Mouse (Mus musculus) layer of hippocampus, postnatal 10 days (tissue): ENCODE data around the gene Rpusd2. TPM values are rescaled to one million over a fixed set of nuclear protein-coding genes. Genes with fewer than 3 reads are reported as not detected.

Experiments
- DNase-seq, 2 experiments: peaks; one replicate each; pipeline ENCODE4 v3.0.0; 2021; ENCODE audit warnings: low spot score in 2 of 2
- total RNA-seq, 2 experiments: library from RNA; stranded (reverse); gene quantifications; 2 replicates each; pipeline ENCODE4 v1.2.3; 2021

The Rpusd2 gene
- total RNA-seq, 2 experiments from 2014 or later = 6.2 to 6.5 TPM

DNA sequence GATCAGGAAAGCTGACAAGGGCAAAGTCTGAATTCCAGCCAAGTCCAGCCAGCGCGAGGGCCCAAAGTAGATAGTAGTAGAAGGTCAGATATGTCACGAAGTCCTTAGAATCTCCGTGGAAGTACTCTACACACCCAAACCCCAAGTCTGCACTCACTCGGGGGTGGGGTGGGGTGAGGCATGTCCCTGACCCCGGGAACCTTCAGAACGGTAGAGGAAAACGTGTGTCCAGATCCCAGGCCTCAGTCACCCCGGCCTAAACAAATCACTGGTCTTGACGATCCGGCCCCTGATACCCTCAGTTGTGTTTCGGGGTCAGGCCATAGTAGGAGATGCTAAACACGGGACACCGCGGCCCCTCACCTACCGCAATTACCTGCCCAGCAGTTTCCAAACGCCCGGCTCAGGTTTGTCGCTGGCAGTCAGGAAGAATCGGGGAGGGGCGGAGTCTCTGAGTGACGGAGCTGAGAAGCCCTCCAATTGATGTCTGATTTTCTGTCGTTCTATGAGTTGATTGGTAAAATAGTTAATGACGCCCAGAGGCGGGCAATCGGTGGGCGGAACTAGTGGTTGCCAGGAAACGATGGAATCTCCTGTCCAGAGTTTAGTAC lies 5.5 kb upstream of the Rpusd2 start, which contains the start of gene Ccdc32:
Ccdc32 (minus strand) TSS at position 453 of the 611 bp plus-strand sequence.
- peak; percentile 91 to 92 for DNase-seq

DNA sequence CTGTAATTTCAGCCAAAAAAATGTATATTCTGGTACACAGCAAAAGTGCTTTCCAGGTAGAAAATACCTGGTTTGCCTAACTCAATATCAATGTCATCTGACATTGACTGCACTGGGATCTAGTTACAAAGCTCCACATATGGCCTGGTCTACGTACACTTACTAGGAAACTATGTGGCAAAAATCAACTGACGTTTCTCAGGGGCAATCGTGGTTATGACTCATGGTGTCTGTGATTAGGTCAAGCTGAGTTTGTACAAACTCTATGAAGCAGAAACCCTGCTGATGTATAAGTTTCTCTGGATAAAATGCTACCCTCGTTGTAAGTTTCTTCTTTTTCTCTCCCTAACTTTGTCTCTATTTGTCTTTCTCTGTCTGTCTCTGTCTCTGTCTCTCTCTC lies 2.4 kb upstream of the Rpusd2 start:
- DNase-seq = no peak

DNA sequence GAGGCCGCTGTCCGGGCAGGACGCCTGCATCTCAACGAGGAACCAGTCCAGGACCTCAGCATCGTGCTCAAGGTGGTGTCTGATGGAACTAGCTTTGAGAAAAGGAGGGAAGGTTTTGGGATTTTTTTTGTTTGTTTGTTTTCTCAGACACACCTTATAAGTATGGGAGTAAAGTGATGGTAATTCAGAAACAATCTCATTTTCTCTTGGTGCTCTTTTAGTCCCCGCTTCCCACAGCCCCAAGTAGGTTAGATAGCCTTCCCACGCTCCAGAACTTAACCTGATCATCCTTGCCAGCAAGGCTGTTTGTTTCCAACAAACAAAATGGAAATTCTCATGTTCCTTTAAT lies 781 bp downstream of the Rpusd2 start:
- no peak for DNase-seq

DNA sequence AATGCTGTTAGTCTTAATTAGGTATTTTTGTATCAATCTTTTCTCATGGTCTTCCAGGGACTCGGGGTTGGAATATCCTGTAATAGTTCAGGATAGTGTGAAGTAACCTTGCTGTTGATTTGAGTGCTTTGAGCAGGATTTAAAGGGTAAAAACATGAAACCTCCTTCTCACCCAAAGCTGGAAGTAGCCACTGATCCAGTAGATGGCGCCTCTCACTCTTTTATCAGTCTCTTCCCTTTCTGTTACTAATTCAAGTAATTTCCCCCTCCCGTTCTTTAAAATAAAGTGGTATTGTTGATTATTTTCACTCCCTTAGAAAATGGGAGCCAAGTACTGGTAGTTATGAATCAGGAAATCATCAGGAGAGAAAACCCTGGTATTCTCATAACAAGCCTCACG lies 6.3 kb downstream of the Rpusd2 start:
- DNase-seq = peak; percentile 48 to 51

DNA sequence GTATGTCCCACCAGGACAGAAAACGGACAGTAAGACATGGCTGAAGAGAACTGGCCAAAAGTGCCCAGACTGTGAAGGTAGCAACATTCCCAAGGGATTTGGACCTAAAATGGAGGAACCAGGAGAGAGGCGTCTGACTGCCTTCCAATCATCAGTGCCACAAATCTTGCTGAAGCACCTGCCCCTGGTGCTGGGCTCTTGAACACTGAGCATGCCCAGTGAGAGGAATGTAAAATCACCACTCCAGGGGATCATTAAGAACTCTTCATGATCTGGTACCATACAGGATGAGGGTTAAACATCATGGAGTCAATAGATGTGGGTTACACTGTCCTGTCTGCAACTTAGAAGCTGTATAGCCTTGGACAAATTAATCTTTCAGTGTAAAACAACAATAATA lies 10.6 kb downstream of the Rpusd2 start:
- DNase-seq = no peak

DNA sequence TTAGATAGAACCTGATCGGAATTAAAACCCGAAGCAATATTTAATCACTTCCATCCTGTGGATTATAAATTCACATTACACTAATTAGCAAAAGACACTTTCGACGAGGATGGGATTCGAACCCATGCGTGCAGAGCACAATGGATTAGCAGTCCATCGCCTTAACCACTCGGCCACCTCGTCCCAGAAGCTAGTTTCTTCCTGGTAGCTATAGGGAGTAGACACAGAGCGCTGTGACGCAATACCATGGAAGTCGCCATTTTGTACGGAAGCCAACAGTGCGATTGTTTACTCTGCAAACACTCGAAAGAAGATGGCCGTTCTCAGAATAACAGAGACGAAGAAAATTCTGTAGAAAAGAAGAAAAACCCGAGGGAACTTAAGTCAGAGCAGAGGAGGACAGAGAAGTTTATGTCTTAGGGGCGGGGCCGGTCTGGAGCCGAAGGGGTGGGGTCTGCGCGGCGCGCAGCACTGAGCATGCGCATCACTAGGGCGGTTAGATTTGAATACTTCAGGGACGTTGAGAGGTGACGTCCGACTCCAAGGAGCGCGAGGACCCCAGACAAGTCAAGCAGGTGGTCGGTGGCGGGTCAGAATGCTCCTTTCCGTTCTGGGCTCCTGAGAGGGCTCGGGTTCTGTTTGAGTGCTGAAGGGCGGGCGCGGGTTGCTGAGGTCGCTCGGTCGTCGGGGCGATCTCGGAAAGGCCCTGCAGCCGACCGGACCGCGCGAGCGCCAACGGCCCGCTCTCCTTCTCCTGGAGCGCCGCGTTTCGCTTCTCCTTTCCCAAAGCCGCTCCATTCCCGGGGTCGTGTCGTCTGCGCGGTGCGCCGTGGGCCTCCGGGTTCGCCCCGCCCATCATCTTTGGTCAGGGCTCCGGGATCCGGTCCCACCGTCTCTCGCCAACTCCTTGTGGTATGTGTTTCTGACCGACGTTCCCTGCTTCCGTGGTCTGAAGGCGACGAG lies 12.3 kb downstream of the Rpusd2 start, which contains the start of gene Knl1:
Knl1 (plus strand) TSS at position 471 of the 963 bp plus-strand sequence.
- peak; percentile 99 to 100 for DNase-seq

DNA sequence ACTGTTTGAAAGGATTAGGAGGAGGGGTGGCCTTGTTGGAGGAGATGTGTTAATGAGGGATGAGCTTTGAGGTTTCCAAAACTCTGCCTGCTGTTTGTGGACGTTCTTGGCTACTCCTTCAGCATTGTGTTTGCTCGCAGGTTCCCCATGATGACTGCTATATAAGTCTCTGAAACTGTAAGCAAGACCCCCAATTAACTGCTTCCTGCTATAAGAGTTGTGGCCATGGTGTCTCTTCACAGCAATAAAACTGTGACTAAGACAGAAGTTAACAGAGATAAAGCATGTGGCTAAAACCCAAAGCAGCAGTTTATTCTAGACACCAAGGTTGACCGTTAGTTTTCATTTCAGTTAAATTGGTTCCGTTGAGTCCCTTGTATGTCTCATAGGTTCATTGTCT lies 13.3 kb downstream of the Rpusd2 start:
- no peak for DNase-seq

DNA sequence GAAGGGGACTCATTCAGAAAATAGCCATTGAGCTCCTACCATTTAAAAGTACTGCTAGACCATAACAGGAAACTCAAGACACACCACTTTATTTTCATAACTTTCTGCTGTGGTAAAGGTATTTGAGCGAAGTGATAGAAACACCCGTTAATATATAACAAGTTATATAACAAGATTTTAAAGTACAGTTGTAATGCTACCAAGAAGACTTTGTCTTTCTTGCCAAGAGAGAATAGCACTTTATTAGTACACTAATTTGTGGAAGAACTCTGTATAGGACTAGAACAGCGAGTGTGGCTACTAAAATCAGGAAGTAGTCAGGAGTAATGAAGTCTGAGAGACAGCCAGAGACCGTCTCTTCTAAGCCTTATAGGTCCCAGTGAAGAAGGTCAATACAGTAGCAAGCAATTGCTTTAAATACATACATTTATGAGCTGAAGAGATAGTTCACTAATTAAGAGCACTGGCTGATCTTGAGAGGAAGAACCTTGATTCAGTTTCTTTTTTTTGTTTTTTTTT lies 15.6 kb downstream of the Rpusd2 start:
- DNase-seq = no peak

DNA sequence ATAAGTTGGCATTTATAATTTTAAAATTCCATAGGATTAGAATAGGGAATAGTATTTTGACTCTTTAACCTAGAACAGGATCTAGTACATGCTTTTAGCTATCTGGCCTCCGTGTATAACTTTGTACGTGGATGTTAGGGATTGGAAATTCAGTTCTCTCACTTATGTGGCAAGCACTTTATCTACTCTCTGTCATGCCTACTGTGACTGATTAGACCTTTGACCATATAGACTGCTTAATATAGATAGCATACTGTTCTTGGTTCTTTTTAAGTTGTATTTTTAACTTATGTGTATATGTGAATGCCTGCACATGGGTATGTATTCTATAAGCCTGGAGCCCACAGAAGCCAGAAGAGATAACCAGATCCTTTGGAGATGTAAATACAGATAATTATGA lies 25.5 kb downstream of the Rpusd2 start:
- no peak for DNase-seq

DNA sequence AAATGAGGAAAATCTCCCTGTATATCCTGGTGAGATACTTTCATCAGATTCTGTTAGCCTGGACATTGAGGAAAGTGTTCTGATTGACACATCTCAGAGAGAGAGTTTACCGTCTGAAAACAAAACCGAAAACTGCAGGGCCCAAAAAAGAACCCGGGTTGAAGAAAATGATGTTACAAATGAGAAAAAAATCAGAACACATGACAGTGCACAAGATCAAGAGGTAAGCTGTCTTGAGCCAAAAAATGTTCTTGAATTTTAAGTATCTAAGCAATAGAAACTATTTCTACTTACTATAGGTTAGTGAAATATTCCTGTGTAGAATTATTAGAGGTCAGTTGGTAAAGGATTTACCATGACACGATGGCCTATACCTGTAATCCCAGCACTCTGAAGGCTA lies 37.8 kb downstream of the Rpusd2 start:
- DNase-seq = no peak

DNA sequence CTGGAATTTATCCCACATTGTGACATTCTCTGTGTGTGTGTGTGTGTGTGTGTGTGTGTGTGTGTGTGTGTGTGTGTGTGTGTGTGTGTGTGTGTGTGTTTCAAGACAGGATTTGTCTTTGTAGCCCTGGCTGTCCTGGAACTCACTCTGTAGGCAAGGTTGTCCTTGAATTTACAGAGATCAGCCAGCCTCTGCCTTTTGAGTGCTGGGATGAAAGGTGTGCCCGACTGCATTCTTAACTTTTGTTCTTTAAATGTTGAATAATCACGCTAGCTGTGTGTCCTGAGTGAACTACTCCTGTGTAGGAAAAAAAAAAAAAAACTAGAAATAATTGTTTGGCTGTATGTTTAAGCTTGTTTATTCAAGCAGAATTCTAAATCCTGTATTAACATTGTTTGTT lies 51.6 kb downstream of the Rpusd2 start:
- no peak for DNase-seq

Other genes starting within 250 kb of the Rpusd2 start
- 1 to 10 TPM; 5.4 to 5.6 TPM for gene Knstrn, start 220.8 kb upstream of the Rpusd2 start, total RNA-seq
- gene Ivd, start 172.8 kb upstream of the Rpusd2 start, total RNA-seq = 100 to 1,000 TPM in 1 of 2 experiments, 10 to 100 TPM in 1; 76.5 to 102 TPM
- gene Bahd1, start 134.4 kb upstream of the Rpusd2 start, total RNA-seq = 10 to 100 TPM; 36.6 to 43.1 TPM
- gene Chst14, start 108.3 kb upstream of the Rpusd2 start, total RNA-seq = 1 to 10 TPM; 2.5 to 3.5 TPM
- gene Ccdc32, start 5.4 kb upstream of the Rpusd2 start, total RNA-seq = 10 to 100 TPM; 57.7 to 57.9 TPM
- 1 to 10 TPM; 2.2 to 3.2 TPM for gene Knl1, start 12.3 kb downstream of the Rpusd2 start, total RNA-seq
- 1 to 10 TPM; 3.7 to 4.2 TPM for gene Rad51, start 78.0 kb downstream of the Rpusd2 start, total RNA-seq
- 10 to 100 TPM; 43.0 to 51.9 TPM for gene Rmdn3, start 122.2 kb downstream of the Rpusd2 start, total RNA-seq
- gene Gchfr, start 133.0 kb downstream of the Rpusd2 start, total RNA-seq = under 1 TPM in 1 of 2 experiments, not detected in 1; 0.62 TPM
- under 1 TPM in 1 of 2 experiments, not detected in 1; 0.13 TPM for gene Gm14137, start 139.7 kb downstream of the Rpusd2 start, total RNA-seq
- 10 to 100 TPM; 38.4 to 46.9 TPM for gene Zfyve19, start 173.8 kb downstream of the Rpusd2 start, total RNA-seq
- 10 to 100 TPM; 19.0 to 22.6 TPM for gene Dnajc17, start 174.0 kb downstream of the Rpusd2 start, total RNA-seq
- gene Ppp1r14d, start 195.1 kb downstream of the Rpusd2 start, total RNA-seq = not detected
- under 1 TPM; 0.27 to 0.59 TPM for gene Spint1, start 202.6 kb downstream of the Rpusd2 start, total RNA-seq
- gene Rhov, start 236.5 kb downstream of the Rpusd2 start, total RNA-seq = 10 to 100 TPM; 12.4 to 15.6 TPM